Mouse (Mus musculus) heart, postnatal 25 days (tissue): ENCODE measurements around the gene Lrba. TPM values are rescaled to one million over a fixed set of nuclear protein-coding genes. Genes with fewer than 3 reads are reported as not detected.

ENCODE experiments used
- DNase-seq: peaks from one replicate; pipeline ENCODE4 v3.0.0; 2022; ENCODE audit warnings: low spot score
- intact Hi-C: fragments of 180-260 bp; cut with DNase I; formaldehyde crosslinking; loops from one replicate; pipeline ENCODE4 v1.15.1; 2025
- total RNA-seq, 2 experiments: library from RNA; stranded (reverse); gene quantifications; 2 replicates each; pipeline ENCODE4 v1.2.3; 2021

Lrba gene
- total RNA-seq, result 10 to 100 TPM; 17.4 to 23.1 TPM

DNA sequence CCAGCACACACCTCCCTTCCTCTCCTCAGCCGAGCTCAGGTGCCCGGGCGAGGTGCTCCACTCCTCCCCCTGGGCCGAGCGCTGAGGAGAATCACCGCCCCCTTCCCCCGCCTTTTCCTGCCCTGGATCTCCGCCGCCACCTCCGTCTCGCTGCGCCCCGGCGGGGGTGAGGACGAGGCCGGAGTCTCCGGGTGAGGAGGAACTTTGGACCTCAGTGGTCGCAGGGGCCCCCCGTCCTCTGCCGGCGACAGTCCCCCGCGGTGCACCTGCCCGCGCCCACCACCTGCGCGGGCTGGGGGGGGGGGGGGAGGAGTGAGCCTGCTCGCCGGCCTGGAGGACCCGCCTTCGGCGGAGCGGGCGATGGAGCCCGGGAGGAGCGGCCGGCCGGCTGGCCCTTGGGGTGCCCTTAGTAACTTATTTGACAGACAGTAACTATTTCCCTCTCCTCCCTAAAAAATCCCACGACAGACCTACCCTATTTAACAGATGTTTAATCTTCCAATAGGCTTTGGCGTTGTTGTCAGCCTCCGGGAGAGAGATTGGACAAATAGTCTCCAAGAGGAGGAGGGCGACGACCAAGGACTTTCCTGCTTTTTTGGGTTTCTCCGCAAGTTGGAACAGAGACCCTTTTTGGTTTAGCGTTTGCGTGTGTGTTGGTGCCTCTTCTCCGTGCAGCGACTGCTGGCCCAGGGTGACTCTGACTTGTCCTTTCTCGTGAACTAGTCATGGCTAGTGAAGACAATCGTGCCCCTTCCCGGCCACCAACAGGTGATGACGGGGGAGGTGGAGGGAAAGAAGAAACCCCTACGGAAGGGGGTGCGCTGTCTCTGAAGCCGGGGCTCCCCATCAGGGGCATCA, at the start of gene Lrba:
TSS of gene Lrba (plus strand) at position 117 of the 858 bp plus-strand sequence.
- DNase-seq, result peak; percentile 50
- intact Hi-C loops, result no loop called here

DNA sequence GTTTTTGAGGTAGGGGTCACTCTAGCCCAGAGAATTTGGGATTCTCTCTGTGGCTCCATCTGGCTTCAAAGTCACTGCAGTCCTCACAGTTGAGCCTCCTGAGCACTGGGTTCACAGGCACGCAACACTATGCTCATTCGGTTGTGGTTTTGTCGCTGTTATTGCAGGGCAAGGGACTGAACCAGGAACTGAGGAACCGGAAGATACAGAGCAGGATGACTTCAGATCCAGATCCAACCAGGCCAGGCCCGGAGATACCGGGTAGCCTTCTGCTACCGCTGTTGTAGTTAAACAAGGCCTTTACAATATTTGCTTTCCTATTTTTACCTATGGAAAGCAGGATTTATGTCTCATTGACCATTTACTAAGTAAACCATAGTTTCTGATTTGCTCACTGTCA, 44.8 kb upstream of the Lrba start:
- DNase-seq, result no peak
- intact Hi-C loops, result no loop called here

DNA sequence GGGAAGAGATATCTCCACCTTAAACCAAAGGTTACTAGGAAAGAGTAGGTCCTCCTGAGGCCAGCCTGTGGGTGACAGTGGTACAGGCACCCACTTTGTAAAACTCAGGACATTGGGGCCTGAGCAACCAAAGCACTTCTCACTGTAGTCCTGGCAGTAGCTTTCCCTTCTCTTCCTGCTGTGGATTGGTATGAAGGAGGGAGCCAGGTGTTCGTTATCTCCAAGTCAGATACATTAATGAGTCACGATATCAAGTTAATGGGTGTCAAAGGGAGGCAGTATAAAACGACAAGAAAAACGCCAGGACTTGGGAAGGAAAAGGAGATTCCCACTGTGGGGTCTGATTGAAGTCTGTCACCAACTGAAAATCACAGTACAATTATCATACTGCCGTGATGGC, 43.4 kb upstream of the Lrba start:
- intact Hi-C loops, result no loop called here
- no peak for DNase-seq

DNA sequence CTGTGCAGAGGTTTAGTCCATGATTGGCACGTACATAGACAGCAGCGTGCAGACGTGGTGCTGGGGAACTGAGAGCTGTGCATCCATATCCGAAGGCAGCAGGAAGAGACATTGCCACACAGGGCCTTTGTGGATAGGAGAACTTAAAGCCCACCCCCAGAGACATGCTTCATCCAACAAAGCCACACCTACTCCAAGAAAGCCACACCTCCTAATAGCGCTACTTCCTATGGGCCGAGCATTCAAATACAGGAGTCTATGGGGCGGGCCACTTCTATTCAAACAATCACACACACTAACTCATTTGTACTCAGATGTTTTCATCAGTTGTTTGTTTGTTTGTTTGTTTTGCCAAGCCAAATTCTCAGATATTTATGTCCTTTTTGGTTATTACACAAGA, 39.9 kb upstream of the Lrba start:
- DNase-seq, result no peak
- intact Hi-C loops, result no loop called here

DNA sequence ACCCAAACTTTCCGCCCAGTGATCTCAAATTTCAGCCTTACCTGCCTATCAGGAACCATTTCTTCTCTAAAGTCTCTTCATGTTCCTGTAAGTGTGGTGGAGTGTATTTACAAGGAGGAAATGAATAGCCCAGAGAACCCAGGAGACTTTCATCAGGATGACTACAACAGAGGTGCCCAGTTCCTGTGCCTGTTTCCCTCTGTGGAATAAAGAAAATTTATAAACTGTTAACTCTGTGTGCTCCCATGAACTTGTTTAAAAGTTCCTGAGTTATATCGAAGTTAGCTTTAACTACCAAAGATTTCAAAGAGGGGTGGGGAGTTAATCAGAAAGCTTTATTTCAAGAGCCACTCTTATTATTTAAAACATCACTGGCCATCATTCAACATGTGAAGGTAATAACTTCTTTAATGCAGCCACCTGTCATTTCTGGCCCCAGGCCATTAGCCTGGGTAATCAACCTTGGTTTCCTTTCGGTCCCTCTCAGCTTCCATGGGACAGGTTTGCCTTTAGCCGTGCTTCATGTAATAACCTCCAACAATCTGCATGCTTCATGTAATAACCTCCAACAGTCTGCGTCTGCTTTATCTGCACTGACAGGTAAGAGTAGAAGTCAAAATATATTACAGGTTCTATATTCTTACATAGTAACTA, 36.6 kb upstream of the Lrba start:
- DNase-seq, result no peak
- intact Hi-C loops, result no loop called here

DNA sequence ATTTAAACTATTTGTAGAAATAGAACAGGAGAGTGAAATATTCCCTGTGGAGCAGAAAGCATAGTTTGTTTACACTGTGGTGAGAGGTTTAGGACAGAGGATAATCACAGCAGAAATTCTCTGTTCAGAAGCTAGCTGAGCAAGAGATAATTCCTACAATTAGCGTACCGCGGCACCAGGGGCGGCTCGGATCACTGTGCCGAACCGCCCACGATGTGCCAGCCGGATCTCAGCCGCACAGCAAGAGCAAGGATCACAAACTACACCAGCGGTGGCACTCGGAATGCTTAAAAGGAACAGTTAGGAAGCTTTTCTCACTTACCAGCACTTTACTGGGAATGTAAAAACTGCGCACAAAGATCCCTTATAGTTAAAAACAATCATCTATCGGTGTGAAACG, 28.5 kb upstream of the Lrba start:
- intact Hi-C loops, result no loop called here
- no peak for DNase-seq

DNA sequence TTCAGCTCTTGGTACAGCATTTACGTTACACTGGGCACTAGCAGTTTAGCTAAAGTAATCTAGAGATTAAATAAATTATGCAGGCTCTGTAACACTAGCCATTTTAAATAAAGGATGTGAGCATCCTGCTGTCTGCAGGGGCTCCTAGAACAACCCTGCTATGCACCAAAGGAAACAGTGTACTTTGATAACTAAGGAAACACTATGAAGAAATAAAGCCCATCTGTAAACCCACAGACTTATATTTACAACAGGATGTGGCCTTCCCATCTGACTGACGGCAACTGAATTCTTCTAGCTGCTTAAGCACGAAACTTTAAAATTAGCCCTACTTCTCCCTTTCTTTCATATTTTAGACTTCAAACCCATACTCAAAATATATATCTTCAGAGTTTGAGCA, 28.0 kb upstream of the Lrba start:
- no peak for DNase-seq
- intact Hi-C loops, result no loop called here

- intact Hi-C loops, result no loop called here
- no peak for DNase-seq
Measured at GRCm38 (mm10) chr3:86201645-86202175, 22.8 kb upstream of the Lrba start.

- DNase-seq, result no peak
- intact Hi-C loops, result no loop called here
Measured at GRCm38 (mm10) chr3:86202449-86202848, 22.0 kb upstream of the Lrba start.

DNA sequence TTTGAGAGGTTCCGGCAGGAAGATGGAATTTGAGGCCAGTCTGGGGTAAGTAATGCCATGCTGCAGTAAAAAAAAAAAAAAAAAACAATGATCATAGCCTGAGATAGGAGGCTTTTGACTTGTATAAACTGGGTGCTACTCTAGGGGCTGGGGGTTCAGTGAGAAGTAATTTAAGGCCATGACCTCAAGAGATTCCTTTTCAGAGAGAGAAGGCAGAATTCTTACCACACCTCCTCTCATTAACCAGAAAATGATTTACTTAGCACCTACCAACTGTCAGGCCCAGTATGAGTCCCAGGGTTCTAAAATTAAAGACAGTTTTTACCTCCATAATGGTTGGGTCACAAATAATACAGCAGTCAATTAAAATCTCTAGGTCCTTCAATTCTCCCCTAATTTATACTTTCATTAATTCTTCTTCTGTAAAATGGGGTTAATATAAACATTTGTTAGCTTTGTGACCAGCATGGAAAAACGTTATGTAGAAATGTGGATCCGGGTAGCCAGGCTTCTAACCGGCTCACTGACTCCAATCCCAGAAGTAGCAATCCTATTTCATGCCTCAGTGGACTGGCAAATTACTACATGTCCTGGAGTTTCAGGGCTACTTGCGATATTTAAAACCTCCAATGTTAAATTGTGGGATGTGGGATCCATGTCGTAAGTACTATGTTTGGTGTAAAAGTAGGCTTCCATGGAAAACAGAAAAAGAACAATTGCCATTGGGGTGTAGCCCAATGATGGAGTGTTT, 19.7 kb upstream of the Lrba start:
- intact Hi-C loops, result no loop called here
- DNase-seq, result no peak

DNA sequence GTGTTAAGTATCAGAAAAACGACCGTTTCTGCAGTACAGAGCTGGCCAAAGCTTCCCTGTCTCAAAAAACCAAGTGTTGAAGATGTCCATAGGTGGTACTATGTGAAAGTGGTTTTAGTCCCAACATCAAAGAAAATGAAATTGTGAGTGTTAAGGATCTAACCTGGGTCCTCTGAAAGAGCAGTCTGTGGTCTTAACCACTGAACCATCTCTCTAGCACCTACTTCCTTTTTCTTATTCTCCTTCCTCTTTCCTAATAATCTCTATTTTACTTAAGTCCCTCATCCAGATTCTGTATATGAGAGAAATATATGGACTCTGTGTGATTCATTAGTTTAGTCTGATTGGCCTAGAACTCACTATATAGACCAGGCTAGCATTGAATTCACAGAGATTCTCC, 17.9 kb upstream of the Lrba start:
- intact Hi-C loops, result no loop called here
- no peak for DNase-seq

- DNase-seq, result no peak
- intact Hi-C loops, result no loop called here
Measured at GRCm38 (mm10) chr3:86210267-86210939, 14.1 kb upstream of the Lrba start.

- intact Hi-C loops, result no loop called here
- no peak for DNase-seq
Measured at GRCm38 (mm10) chr3:86210959-86211358, 13.5 kb upstream of the Lrba start.

- no peak for DNase-seq
Measured at GRCm38 (mm10) chr3:86214248-86214647, 10.2 kb upstream of the Lrba start.

DNA sequence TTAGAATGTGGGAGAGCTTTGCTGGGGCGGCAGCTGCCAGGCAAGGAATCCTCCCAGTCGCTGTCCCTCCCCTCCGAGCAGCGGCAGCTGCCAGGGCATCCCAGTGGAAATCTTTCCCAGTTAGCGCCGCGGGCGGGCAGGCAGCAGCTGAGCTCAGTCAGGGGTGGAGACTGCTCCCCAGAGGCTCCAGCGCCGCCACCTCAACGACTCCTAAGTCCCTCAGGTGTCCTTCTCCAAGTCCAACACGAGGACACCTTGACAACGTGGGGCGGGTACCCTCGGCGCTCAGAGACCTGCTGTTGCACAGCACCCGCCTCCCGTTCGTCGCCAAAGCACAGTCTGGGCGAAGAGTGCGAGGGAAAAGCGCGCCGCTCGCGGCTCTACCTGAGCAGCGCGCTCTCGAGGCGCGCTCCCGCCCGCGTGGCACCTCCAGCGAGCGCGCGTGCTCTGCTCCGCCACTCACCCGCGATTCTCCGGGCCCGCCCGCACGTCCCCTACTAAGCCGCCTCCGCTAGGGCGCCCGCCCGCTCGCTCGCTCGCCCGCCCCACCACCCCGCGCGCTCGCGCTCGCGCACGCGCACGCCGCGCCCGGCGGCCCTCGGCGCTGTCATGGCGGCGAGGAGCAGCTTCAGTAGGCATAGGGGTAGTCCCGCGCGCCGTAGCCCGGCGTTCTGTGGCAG, 706 bp upstream of the Lrba start:
- DNase-seq, result peak; percentile 70
- intact Hi-C loops, result no loop called here

More at GRCm38 (mm10) chr3:86214248-86214647, 10.2 kb upstream of the Lrba start:
- intact Hi-C loops, result no loop called here

DNA sequence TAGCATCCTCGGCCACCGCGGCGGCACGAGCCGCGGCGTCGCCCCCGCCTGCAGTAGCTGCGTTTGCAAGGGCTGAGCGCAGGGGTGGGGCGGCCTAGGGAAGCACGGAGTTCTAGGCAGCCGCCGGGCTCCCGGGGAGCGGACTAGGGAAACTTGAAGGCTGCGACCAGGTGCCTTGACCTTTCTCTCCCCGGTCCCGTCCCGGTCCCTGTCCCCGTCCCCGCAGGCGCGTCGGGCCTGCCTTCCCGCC, 241 bp upstream of the Lrba start:
- intact Hi-C loops, result no loop called here
- DNase-seq, result no peak

DNA sequence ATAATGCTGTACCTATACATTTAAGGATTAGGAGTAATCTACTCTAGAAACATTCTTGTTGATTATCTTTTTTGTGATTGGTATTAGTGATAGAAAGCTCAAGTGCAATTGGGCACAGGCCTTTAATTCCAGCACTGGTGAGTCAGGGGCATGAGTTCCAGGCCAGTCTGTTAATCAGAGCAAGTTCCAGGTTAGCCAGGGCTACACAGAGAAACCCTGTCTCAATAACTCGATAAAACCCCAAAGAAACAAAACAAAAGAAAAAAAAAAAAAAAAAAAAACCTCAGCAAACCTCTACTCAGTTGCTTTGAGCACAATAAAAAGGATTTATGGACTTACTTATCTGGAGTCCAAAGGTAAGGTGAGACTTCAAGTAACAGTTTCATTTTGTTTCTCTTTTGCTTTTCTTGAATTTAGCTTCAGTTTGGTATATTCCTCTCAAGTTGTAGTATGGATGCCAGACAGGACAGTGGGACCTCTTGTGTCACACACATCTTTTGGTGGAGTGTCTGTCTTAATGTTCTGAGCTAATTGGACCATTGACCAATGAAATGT, 7.1 kb downstream of the Lrba start:
- intact Hi-C loops, result no loop called here
- no peak for DNase-seq

- no peak for DNase-seq
- intact Hi-C loops, result no loop called here
Measured at GRCm38 (mm10) chr3:86247193-86247592, 22.7 kb downstream of the Lrba start.

DNA sequence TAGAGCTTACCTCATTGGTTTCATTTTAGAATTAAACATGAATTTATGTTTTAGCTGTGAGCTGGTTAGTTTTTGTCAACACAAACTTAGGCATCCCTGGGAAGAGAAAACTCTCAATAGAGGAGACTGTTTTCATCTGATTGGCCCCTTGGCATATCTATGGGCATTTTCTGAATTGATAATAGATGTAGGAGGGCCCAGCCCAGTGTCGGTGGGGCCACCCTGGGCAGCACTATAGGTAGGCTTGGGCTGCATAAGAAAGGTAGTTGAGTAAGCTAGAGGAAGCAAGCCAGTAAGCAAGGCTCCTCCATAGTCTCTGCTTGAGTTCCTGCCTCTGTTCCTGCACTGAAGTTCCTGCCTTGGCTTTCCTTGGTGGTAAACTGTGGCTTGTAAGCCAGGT, 26.7 kb downstream of the Lrba start:
- intact Hi-C loops, result no loop called here
- DNase-seq, result no peak

DNA sequence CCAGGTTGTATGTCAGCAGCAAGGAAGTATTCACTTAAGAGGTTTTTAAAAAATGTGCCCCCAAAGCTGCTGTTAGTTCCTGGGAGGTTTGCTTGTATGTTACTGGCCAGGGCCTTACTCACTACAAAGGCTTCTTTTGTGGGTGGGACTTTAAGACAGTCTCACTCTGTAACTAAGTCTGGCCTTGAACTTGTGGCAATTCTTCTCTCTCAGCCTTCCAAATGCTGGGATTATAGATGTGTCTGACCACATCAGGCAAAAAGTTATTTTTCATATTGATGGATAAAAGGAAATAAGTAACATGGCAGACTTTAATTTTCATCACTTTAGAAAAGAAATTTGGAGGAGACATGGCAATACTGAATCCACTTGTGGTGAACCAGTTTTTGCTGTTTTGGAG, 28.1 kb downstream of the Lrba start:
- no peak for DNase-seq

More for the DNA sequence above, 28.1 kb downstream of the Lrba start:
- intact Hi-C loops, result no loop called here
